Mouse (Mus musculus) cerebellum, postnatal 4 days (tissue): Measurements from ENCODE around the gene Gm21983.

Source experiments
- DNase-seq, 2 experiments: peaks; one replicate each; pipeline ENCODE4 v3.0.0; 2022; ENCODE audit warnings: low spot score in 2 of 2, mixed read lengths in 1 of 2

The Gm21983 gene

GRCm38 (mm10) chr7:27180837-27181695, at the start of gene Gm21983, which contains the start of gene Mia:
TSS of gene Gm21983 (minus strand) at chr7:27181086.
TSS of gene Mia (minus strand) at chr7:27181157.
- no peak for DNase-seq

GRCm38 (mm10) chr7:27228865-27229264, 48.0 kb upstream of the Gm21983 start:
- DNase-seq: no peak

- peak; percentile 72 to 87 for DNase-seq
These were observed 47.5 kb upstream of the Gm21983 start, which contains the start of gene Itpkc for GRCm38 (mm10) chr7:27228281-27228821. TSS of gene Itpkc (minus strand) at chr7:27228661.

- DNase-seq: peak in 1 of 2 experiments; percentile 21
These were observed 46.8 kb upstream of the Gm21983 start for GRCm38 (mm10) chr7:27227676-27228075.

- no peak for DNase-seq
These were observed 46.4 kb upstream of the Gm21983 start for GRCm38 (mm10) chr7:27227276-27227675.

- no peak for DNase-seq
These were observed 44.1 kb upstream of the Gm21983 start for GRCm38 (mm10) chr7:27224877-27225575.

GRCm38 (mm10) chr7:27222538-27222937, 41.7 kb upstream of the Gm21983 start:
- DNase-seq: no peak

- DNase-seq: no peak
These were observed 41.1 kb upstream of the Gm21983 start for GRCm38 (mm10) chr7:27221939-27222338.

- DNase-seq: no peak
These were observed 39.1 kb upstream of the Gm21983 start for GRCm38 (mm10) chr7:27219937-27220336.

- DNase-seq: no peak
These were observed 37.7 kb upstream of the Gm21983 start for GRCm38 (mm10) chr7:27218586-27218985.

GRCm38 (mm10) chr7:27212626-27213025, 31.7 kb upstream of the Gm21983 start:
- DNase-seq: no peak

GRCm38 (mm10) chr7:27203730-27204449, 23.0 kb upstream of the Gm21983 start:
- DNase-seq: no peak

GRCm38 (mm10) chr7:27198779-27199178, 17.9 kb upstream of the Gm21983 start:
- DNase-seq: no peak

- no peak for DNase-seq
These were observed 17.5 kb upstream of the Gm21983 start for GRCm38 (mm10) chr7:27198355-27198754.

GRCm38 (mm10) chr7:27197634-27198033, 16.7 kb upstream of the Gm21983 start:
- no peak for DNase-seq

- DNase-seq: no peak
These were observed 16.2 kb upstream of the Gm21983 start for GRCm38 (mm10) chr7:27197136-27197535.

GRCm38 (mm10) chr7:27195681-27196611, 15.1 kb upstream of the Gm21983 start, which contains the start of the genes BC024978 and Snrpa:
TSS of gene BC024978 (plus strand) at chr7:27195781.
TSS of gene Snrpa (minus strand) at chr7:27196271.
- peak; percentile 82 to 91 for DNase-seq

GRCm38 (mm10) chr7:27193731-27194130, 12.8 kb upstream of the Gm21983 start:
- DNase-seq: no peak

- DNase-seq: no peak
These were observed 11.5 kb upstream of the Gm21983 start for GRCm38 (mm10) chr7:27192434-27192833.

- no peak for DNase-seq
These were observed 8.5 kb upstream of the Gm21983 start for GRCm38 (mm10) chr7:27189271-27189931.
